Mouse (Mus musculus): Measurements from ENCODE around the gene Trabd2b.

DNA sequence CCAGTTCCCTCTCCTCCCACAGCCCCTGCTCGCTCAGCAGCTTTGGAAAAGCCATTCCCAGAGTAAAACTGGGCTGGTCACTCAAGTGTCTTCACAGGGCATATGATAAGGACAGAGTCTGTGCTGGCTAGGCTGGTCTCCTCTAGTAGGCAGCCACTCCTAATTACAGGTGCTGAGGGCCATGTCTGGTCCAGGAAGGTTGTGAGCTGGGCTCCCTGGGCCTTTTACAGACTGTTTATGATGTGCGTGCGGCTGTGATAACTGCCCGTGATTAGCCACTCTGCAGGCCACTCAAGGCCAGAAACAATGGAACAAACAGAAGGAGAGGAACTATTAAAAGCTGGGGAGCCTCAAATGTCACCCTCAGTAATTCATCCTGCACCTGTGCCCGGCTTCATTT lies 150.4 kb downstream of the Trabd2b start:
- TF ChIP-seq ZNF384 (IDR thresholded peaks at IDR 0.05; ENCODE audit: low read depth, low read length) (no peak), CHD2 (IDR thresholded peaks at IDR 0.05; ENCODE audit: low read depth, low read length) (no peak), HCFC1 (IDR thresholded peaks at IDR 0.05; ENCODE audit: borderline replicate concordance, insufficient read depth, low read length) (no peak), MAFK (IDR thresholded peaks at IDR 0.05; ENCODE audit: insufficient read depth, low read depth, low read length) (no peak)

Measured in ES-E14 (cell line).